Mouse (Mus musculus) intestine, embryonic 16.5 days (tissue): ENCODE measurements around the gene Trappc3. TPM values are rescaled to one million over a fixed set of nuclear protein-coding genes. Genes with fewer than 3 reads are reported as not detected.

ENCODE experiments used
- ATAC-seq: fragments of 200-750 bp; cut with Nextera tagmentation; 2 replicates; pipeline ENCODE4 v1.8.0; 2017; ENCODE audit warnings: moderate TSS enrichment, moderate library complexity
- H3K27ac ChIP-seq: fragments of 300-500 bp; sonication (generic); 2 replicates; pipeline ENCODE4 v1.5.1; 2014; ENCODE audit warnings: mild to moderate bottlenecking, low read length
- H3K27me3 ChIP-seq: fragments of 300-500 bp; sonication (generic); replicated peaks from 2 replicates; pipeline ENCODE4 v1.6.1; 2014; ENCODE audit warnings: low read length, control low read depth, mixed read lengths; ENCODE audit not compliant: control insufficient read depth, insufficient read depth
- H3K36me3 ChIP-seq: fragments of 300-500 bp; sonication (generic); 2 replicates; pipeline ENCODE4 v1.6.1; 2014; ENCODE audit warnings: low read length, control low read depth; ENCODE audit not compliant: control insufficient read depth, insufficient read depth
- H3K4me1 ChIP-seq: fragments of 300-500 bp; sonication (generic); 2 replicates; pipeline ENCODE4 v1.6.1; 2014; ENCODE audit warnings: low read length, control low read depth, mixed read lengths; ENCODE audit not compliant: control insufficient read depth, insufficient read depth
- H3K4me2 ChIP-seq: fragments of 300-500 bp; sonication (generic); 2 replicates; pipeline ENCODE4 v1.6.1; 2014; ENCODE audit warnings: low read depth, low read length, control low read depth
- H3K4me3 ChIP-seq: fragments of 300-500 bp; sonication (generic); 2 replicates; pipeline ENCODE4 v1.5.1; 2014; ENCODE audit warnings: mild to moderate bottlenecking, low read length
- H3K9ac ChIP-seq: fragments of 300-500 bp; sonication (generic); 2 replicates; pipeline ENCODE4 v1.6.1; 2014; ENCODE audit warnings: low read depth, low read length
- H3K9me3 ChIP-seq: fragments of 300-500 bp; sonication (generic); 2 replicates; pipeline ENCODE4 v1.6.1; 2016; ENCODE audit warnings: low read length, control low read depth; ENCODE audit not compliant: control insufficient read depth
- WGBS: fragments of 180-500 bp; shearing (Covaris S2); extraction: QIAGEN DNeasy Blood & Tissue Kit; methylation state at CpG from one replicate; pipeline ENCODE4 v1.1.7; 2014; 5-methylcytosine and 5-hydroxymethylcytosine counted together
- polyA plus RNA-seq: library from polyadenylated mRNA; unstranded; fragments of >200 nt; fragmentation: Nextera tagmentation; extraction: Ambion mirVana; gene quantifications from 2 replicates; pipeline ENCODE4 v1.2.1, GENCODE M21; 2015

The Trappc3 gene
- polyA plus RNA-seq, 1 experiment from 2014 or later: 107 TPM

- Histone ChIP-seq H3K27me3 (no peaks in the 10 kb centered on the region), H3K4me1 (peaks cover 3% of the 10 kb centered on the region), H3K27ac (no peak overlapping the region), H3K9ac (no peak overlapping the region), H3K4me3 (no peak overlapping the region), H3K4me2 (no peak overlapping the region), H3K36me3 (peaks cover 5% of the 10 kb centered on the region; the same call in 1 of the 2 replicates), H3K9me3 (no peaks in the 10 kb centered on the region)
- WGBS: 87% methylated on average over 13 of the region's 13 CpGs
- ATAC-seq: no peak
Measured at GRCm38 (mm10) chr4:126246202-126246889, 15.8 kb upstream of the Trappc3 start.

GRCm38 (mm10) chr4:126248261-126248868 is 13.8 kb upstream of the Trappc3 start:
- no peak overlapping the region for H3K9ac ChIP-seq
- H3K4me3 ChIP-seq: no peak overlapping the region
- ATAC-seq: no peak
- H3K9me3 ChIP-seq: no peaks in the 10 kb centered on the region
- 38% methylated on average over 11 of the region's 11 CpGs for WGBS
- H3K36me3 ChIP-seq: no peaks in the 10 kb centered on the region
- H3K27ac ChIP-seq: no peak overlapping the region
- H3K27me3 ChIP-seq: no peaks in the 10 kb centered on the region
- peaks cover 21% of the 10 kb centered on the region for H3K4me1 ChIP-seq
- H3K4me2 ChIP-seq: no peak overlapping the region

- H3K9me3 ChIP-seq: no peaks in the 10 kb centered on the region
- H3K27ac ChIP-seq: no peak overlapping the region; the same call in 1 of the 2 replicates
- no peaks in the 10 kb centered on the region for H3K27me3 ChIP-seq
- H3K4me3 ChIP-seq: no peak overlapping the region
- no peaks in the 10 kb centered on the region for H3K36me3 ChIP-seq
- H3K9ac ChIP-seq: peak overlapping the region; percentile 32
- H3K4me1 ChIP-seq: peaks cover 39% of the 10 kb centered on the region
- no peak; the same call in 1 of the 2 replicates for ATAC-seq
- 30% methylated on average over 4 of the region's 4 CpGs for WGBS
- H3K4me2 ChIP-seq: no peak overlapping the region
Measured at GRCm38 (mm10) chr4:126250659-126251058, 11.5 kb upstream of the Trappc3 start.

- H3K4me3 ChIP-seq: no peak overlapping the region
- H3K9me3 ChIP-seq: no peaks in the 10 kb centered on the region
- peak overlapping the region; percentile 36; the same call in 1 of the 2 replicates for H3K27ac ChIP-seq
- no peak overlapping the region for H3K9ac ChIP-seq
- ATAC-seq: no peak
- no peaks in the 10 kb centered on the region for H3K27me3 ChIP-seq
- H3K4me2 ChIP-seq: no peak overlapping the region
- peaks cover 40% of the 10 kb centered on the region for H3K4me1 ChIP-seq
- no peaks in the 10 kb centered on the region for H3K36me3 ChIP-seq
- 64% methylated on average over 11 of the region's 11 CpGs for whole genome bisulfite sequencing
Measured at GRCm38 (mm10) chr4:126251655-126252254, 10.4 kb upstream of the Trappc3 start.

- no peaks in the 10 kb centered on the region for H3K36me3 ChIP-seq
- no peak overlapping the region; the same call in 1 of the 2 replicates for H3K27ac ChIP-seq
- peaks cover 49% of the 10 kb centered on the region for H3K4me1 ChIP-seq
- no peak overlapping the region for H3K4me2 ChIP-seq
- 81% methylated on average over 17 of the region's 17 CpGs for WGBS
- H3K9me3 ChIP-seq: no peaks in the 10 kb centered on the region
- H3K9ac ChIP-seq: peak overlapping the region; percentile 23; the same call in 1 of the 2 replicates
- no peaks in the 10 kb centered on the region for H3K27me3 ChIP-seq
- no peak for ATAC-seq
- no peak overlapping the region for H3K4me3 ChIP-seq
Measured at GRCm38 (mm10) chr4:126252411-126253237, 9.5 kb upstream of the Trappc3 start.

- no peak for ATAC-seq
- Histone ChIP-seq H3K4me1 (peaks cover 54% of the 10 kb centered on the region), H3K4me3 (peak overlapping the region; percentile 96; the same call in 1 of the 2 replicates), H3K27ac (no peak overlapping the region), H3K4me2 (peak overlapping the region; percentile 88; the same call in 1 of the 2 replicates), H3K36me3 (no peaks in the 10 kb centered on the region), H3K9me3 (no peaks in the 10 kb centered on the region), H3K9ac (no peak overlapping the region), H3K27me3 (no peaks in the 10 kb centered on the region)
- 74% methylated on average over 14 of the region's 14 CpGs for WGBS
Measured at GRCm38 (mm10) chr4:126253637-126254272, 8.4 kb upstream of the Trappc3 start.

GRCm38 (mm10) chr4:126254315-126255112 is 7.6 kb upstream of the Trappc3 start:
- no peaks in the 10 kb centered on the region for H3K36me3 ChIP-seq
- H3K9me3 ChIP-seq: no peaks in the 10 kb centered on the region
- H3K4me1 ChIP-seq: peaks cover 61% of the 10 kb centered on the region
- H3K4me2 ChIP-seq: peak overlapping the region; percentile 88
- no peaks in the 10 kb centered on the region for H3K27me3 ChIP-seq
- peak overlapping the region; percentile 90; the same call in 1 of the 2 replicates for H3K27ac ChIP-seq
- peak overlapping the region; percentile 97 for H3K9ac ChIP-seq
- 0 out of 2 replicates have a peak, but pooled peaks have one; percentile 3 for ATAC-seq
- 30% methylated on average over 9 of the region's 9 CpGs for WGBS
- peak overlapping the region; percentile 96 for H3K4me3 ChIP-seq
